ENCODE assay signal across 13 mouse cellular contexts in genomic region chr13:51280388-51280753, GRCm38 (mm10).
A peak's percentile ranks its signal among the peaks of the same experiment; 100 is the strongest.
DNase-seq lines count a peak whose midpoint lies in the region; ATAC-seq and TF ChIP-seq lines count a peak whose summit lies in the region.
"Had no signal": no experiment of that assay in that cellular context is flagged by ENCODE, and none has a peak within 500 bp of the region (broad histone marks: within the 10 kb centered on the region; RNA-seq: fewer than 3 reads in every experiment).

No protein-coding gene starts in this region.

- no peak overlapping the region for H3K4me3 ChIP-seq in intestine, embryonic 14.5 days (ENCODE audit: low read depth, low read length)
- no peak overlapping the region for H3K4me3 ChIP-seq in intestine, postnatal 0 days (ENCODE audit: low read depth, low read length)
- H3K4me3 ChIP-seq in embryonic facial prominence, embryonic 14.5 days (ENCODE audit: low read depth, low read length) = no peak overlapping the region
- no peak overlapping the region for H3K4me3 ChIP-seq in limb, embryonic 11.5 days (ENCODE audit: low read depth, low read length)
- H3K4me3 ChIP-seq: erythroblast, embryonic 14.5 days; gastrocnemius, adult 2 months had no signal

- ATAC-seq in intestine, embryonic 14.5 days (replicated peaks; ENCODE audit: low FRiP score, low TSS enrichment, low read depth) = peak; percentile 13; the same call in 1 of the 2 replicates
- ATAC-seq in intestine, postnatal 0 days = no peak
- ATAC-seq in embryonic facial prominence, embryonic 14.5 days (ENCODE audit: low read depth) = peak; percentile 58
- peak; percentile 65 for ATAC-seq in limb, embryonic 11.5 days (ENCODE audit: insufficient number of reproducible peaks, low FRiP score, low TSS enrichment, low read depth)

- no peak overlapping the region for H3K9ac ChIP-seq in intestine, embryonic 14.5 days (ENCODE audit: low read length)
- H3K9ac ChIP-seq in intestine, postnatal 0 days (ENCODE audit: low read depth, low read length) = no peak overlapping the region
- H3K9ac ChIP-seq in embryonic facial prominence, embryonic 14.5 days (ENCODE audit: low read depth, low read length) = no peak overlapping the region
- H3K9ac ChIP-seq in limb, embryonic 11.5 days (ENCODE audit: low read length) = no peak overlapping the region

- no peak for DNase-seq in intestine, embryonic 14.5 days (ENCODE audit: low spot score)
- DNase-seq in brain, embryonic 14.5 days (ENCODE audit: low read depth) = peak; percentile 22
- DNase-seq in embryonic facial prominence, embryonic 14.5 days (ENCODE audit: low spot score) = no peak
- peak; percentile 67 for DNase-seq in limb, embryonic 11.5 days (ENCODE audit: low spot score)
- DNase-seq in adrenal gland, postnatal 14 days = no peak
- DNase-seq in gastrocnemius, adult 8-10 months (ENCODE audit: low spot score in 2 of 2) = no peak
- no peak for DNase-seq in adrenal gland, adult 18-20 months (ENCODE audit: low spot score in 2 of 2)
- DNase-seq: cerebellum, adult 11-12 months; gastrocnemius, adult 2 months; spleen, adult 18-20 months; thymus, postnatal 36 days had no signal

- no peaks in the 10 kb centered on the region for H3K36me3 ChIP-seq in intestine, embryonic 14.5 days (ENCODE audit: control insufficient read depth, insufficient read depth, low read length)
- H3K36me3 ChIP-seq in intestine, postnatal 0 days (ENCODE audit: control insufficient read depth, insufficient read depth) = no peaks in the 10 kb centered on the region
- no peaks in the 10 kb centered on the region for H3K36me3 ChIP-seq in embryonic facial prominence, embryonic 14.5 days (ENCODE audit: control insufficient read depth, insufficient read depth, low read length)
- no peaks in the 10 kb centered on the region for H3K36me3 ChIP-seq in limb, embryonic 11.5 days (ENCODE audit: control insufficient read depth, insufficient read depth, low read length)

- H3K4me1 ChIP-seq in intestine, embryonic 14.5 days (replicated peaks; ENCODE audit: control insufficient read depth, insufficient read depth, low read length) = peaks cover 25% of the 10 kb centered on the region
- H3K4me1 ChIP-seq in intestine, postnatal 0 days (replicated peaks; ENCODE audit: control insufficient read depth, insufficient read depth, low read length) = peaks cover 4% of the 10 kb centered on the region; the same call in 1 of the 2 replicates
- peaks cover 26% of the 10 kb centered on the region for H3K4me1 ChIP-seq in embryonic facial prominence, embryonic 14.5 days (ENCODE audit: control insufficient read depth, insufficient read depth, low read length)
- peaks cover 41% of the 10 kb centered on the region for H3K4me1 ChIP-seq in limb, embryonic 11.5 days (ENCODE audit: control insufficient read depth, insufficient read depth, low read length)

- WGBS in intestine, embryonic 14.5 days = 35% methylated on average over 8 of the region's 8 CpGs
- 59% methylated on average over 8 of the region's 8 CpGs for WGBS in intestine, postnatal 0 days
- 16% methylated on average over 8 of the region's 8 CpGs for WGBS in embryonic facial prominence, embryonic 14.5 days
- 21% methylated on average over 8 of the region's 8 CpGs for WGBS in limb, embryonic 11.5 days

- peak overlapping the region; percentile 82 for H3K27ac ChIP-seq in intestine, embryonic 14.5 days (ENCODE audit: low read depth)
- no peak overlapping the region; the same call in 1 of the 2 replicates for H3K27ac ChIP-seq in intestine, postnatal 0 days (ENCODE audit: low read depth, low read length)
- H3K27ac ChIP-seq in embryonic facial prominence, embryonic 14.5 days (replicated peaks; ENCODE audit: low read depth, low read length) = peak overlapping the region; percentile 89
- peak overlapping the region; percentile 97 for H3K27ac ChIP-seq in limb, embryonic 11.5 days (replicated peaks; ENCODE audit: low read depth, low read length)
- H3K27ac ChIP-seq: gastrocnemius, adult 2 months had no signal

- no peaks in the 10 kb centered on the region for H3K27me3 ChIP-seq in intestine, embryonic 14.5 days (replicated peaks; ENCODE audit: control insufficient read depth, insufficient read depth, low read length)
- no peaks in the 10 kb centered on the region for H3K27me3 ChIP-seq in intestine, postnatal 0 days (replicated peaks; ENCODE audit: control insufficient read depth, insufficient read depth, low read length)
- no peaks in the 10 kb centered on the region for H3K27me3 ChIP-seq in embryonic facial prominence, embryonic 14.5 days (replicated peaks; ENCODE audit: control insufficient read depth, insufficient read depth, low read length)
- no peaks in the 10 kb centered on the region for H3K27me3 ChIP-seq in limb, embryonic 11.5 days (ENCODE audit: control insufficient read depth, insufficient read depth, low read length)

- TF ChIP-seq POLR2A in brain, embryonic 14.5 days (IDR thresholded peaks at IDR 0.05; ENCODE audit: borderline replicate concordance, extremely low read depth, insufficient read depth, insufficient read length, poor library complexity, severe bottlenecking) = no peak

- TF ChIP-seq CTCF in intestine, postnatal 0 days (IDR thresholded peaks at IDR 0.05; ENCODE audit: low read depth) = no peak
- no peak for TF ChIP-seq CTCF in brain, embryonic 14.5 days (IDR thresholded peaks at IDR 0.05; ENCODE audit: borderline replicate concordance, extremely low read depth, insufficient read depth, insufficient read length)

- no peaks in the 10 kb centered on the region for H3K9me3 ChIP-seq in intestine, embryonic 14.5 days (ENCODE audit: control insufficient read depth, low read length)
- 0 out of 2 replicates have a peak, but pooled peaks cover 4% of the 10 kb centered on the region for H3K9me3 ChIP-seq in intestine, postnatal 0 days (ENCODE audit: control insufficient read depth)
- H3K9me3 ChIP-seq in embryonic facial prominence, embryonic 14.5 days (ENCODE audit: control insufficient read depth, low read length) = 0 out of 2 replicates have a peak, but pooled peaks cover 4% of the 10 kb centered on the region
- no peaks in the 10 kb centered on the region; the same call in 1 of the 2 replicates for H3K9me3 ChIP-seq in limb, embryonic 11.5 days (ENCODE audit: control insufficient read depth, low read length)

- peak overlapping the region; percentile 6; the same call in 1 of the 2 replicates for H3K4me2 ChIP-seq in intestine, embryonic 14.5 days (ENCODE audit: low read length)
- no peak overlapping the region for H3K4me2 ChIP-seq in intestine, postnatal 0 days (replicated peaks; ENCODE audit: low read depth)
- H3K4me2 ChIP-seq in embryonic facial prominence, embryonic 14.5 days (ENCODE audit: low read depth, low read length) = 0 out of 2 replicates have a peak overlapping the region, but pooled peaks have one; percentile 19
- H3K4me2 ChIP-seq in limb, embryonic 11.5 days (ENCODE audit: low read depth, severe bottlenecking) = no peak overlapping the region

Comparison
In these comparisons a context has a peak if more than half of its experiments do, and no peak if none do; other contexts are left out.
1. H3K4me2 ChIP-seq: peak in intestine, embryonic 14.5 days (single experiment) and embryonic facial prominence, embryonic 14.5 days (single experiment); none in intestine, postnatal 0 days (single experiment) and limb, embryonic 11.5 days (single experiment).
2. DNase-seq: peak in brain, embryonic 14.5 days (single experiment) and limb, embryonic 11.5 days (single experiment); none in intestine, embryonic 14.5 days (single experiment), embryonic facial prominence, embryonic 14.5 days (single experiment), adrenal gland, postnatal 14 days (single experiment), gastrocnemius, adult 8-10 months (0 of 2) and adrenal gland, adult 18-20 months (0 of 2).